Mouse (Mus musculus) kidney, adult 8-10 months (tissue): ENCODE data around the gene Ppp6r1.
A peak's percentile ranks its signal among the peaks of the same experiment; 100 is the strongest.

ENCODE experiments used
- DNase-seq, 2 experiments: peaks; one replicate each; pipeline ENCODE4 v3.0.0; 2022

Gene Ppp6r1

DNA sequence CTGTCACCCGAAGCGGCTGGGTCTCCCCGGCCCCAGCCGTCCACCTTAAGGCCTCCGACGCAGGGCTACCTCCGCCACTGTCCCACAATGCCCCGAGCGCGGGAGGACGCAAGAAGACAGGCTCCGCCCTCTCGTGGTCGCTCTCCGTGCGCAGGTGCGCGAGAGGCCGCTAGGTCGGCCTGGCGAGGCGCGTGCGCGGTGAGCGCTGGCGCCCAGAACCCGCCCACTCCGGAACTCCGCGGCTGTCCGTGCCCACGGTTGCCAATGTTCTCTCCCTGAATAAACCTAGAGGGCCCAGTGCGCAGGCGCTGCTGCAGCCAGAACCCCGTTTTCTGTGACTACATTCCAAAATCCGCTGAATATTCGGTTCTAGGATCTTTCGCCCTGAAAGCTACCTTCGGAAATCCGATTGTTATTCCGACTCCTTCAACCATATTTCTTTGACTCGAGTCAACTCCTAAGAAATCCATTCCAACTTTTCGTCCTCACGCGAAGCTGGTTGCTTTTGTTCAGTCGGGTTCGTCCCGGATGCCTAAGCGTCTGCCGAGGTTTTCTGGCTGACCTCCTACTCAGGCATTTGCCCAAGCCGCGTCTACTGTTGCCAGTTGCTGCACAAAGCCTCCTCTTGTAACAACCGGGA lies at the start of gene Ppp6r1:
Gene Ppp6r1 (minus strand): TSS at position 108 of the 640 bp plus-strand sequence.
- peak; percentile 98 for DNase-seq

DNA sequence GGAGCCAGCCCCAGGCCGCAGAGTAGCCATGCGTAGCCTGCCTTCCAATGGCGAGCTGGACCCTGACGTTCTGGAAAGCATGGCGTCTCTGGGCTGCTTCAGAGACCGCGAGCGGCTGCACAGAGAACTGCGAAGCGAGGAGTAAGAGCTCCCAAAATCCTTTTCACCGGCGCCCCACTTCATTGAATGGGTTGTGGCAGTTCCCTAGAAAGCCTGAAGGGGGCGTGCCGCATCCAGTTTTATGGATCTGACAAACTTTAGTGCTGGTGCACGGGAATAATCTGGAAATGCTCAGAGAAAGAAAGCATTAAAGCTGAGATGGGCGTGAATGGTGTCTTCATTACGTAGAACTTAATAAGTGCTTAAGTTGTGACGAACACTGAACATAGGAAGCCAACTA lies 46.3 kb upstream of the Ppp6r1 start:
- DNase-seq: peak; percentile 32 to 49

DNA sequence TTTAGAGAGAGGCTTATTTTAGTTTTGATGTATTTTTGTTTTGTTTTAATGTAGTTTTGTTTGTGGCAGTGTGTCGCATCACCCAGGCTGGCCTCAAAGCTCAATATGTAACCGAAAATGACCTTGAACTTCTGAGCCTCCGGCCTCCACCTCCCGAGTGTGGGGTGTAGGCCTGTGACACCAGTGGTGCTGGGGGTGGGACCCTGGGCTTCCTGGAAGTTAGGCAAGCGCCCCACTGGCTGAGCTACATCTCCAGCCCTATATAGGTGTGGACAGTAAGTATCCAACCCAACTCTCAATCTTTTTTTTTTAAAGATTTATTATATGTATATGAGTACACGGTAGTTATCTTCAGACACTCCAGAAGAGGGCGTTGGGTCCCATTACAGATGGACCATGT lies 44.4 kb upstream of the Ppp6r1 start:
- DNase-seq: no peak

DNA sequence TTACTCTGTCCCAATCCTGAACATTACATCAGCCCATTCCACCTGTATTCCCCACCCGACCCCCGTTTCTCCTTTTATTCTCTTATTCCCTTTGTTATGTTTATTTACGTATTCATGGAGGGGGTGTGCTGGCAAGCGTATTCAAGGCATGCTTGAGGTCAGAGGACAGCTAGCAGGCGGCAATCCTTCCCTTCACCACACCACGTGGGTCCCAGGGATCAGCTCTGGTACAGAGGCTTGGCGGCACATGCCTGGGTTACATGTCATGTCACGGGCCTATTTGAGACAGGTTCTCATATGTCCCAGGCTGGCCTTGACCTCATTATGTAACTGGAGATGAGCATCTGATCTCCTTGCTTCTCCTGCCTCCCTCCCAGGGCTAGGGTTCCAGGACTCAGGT lies 43.5 kb upstream of the Ppp6r1 start:
- DNase-seq: no peak

DNA sequence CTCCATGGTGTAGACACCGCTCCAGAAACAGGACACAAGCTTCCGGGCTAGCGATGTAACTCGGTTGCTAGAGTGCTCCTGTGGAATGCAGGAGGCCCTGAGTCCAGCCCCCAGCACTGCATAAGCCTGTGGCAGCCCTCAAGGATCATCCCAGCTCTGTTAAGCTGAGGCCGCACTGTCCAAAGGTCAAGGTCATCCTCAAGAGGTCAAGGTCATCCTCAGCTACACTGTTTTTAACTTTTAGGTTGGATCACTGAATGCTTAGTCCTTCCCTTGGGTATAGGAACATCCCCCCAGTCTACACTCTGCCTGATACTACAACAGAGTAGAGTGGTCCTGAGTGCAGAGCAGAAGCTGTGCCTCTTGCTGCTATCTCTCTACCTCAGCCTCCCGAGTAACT lies 34.2 kb upstream of the Ppp6r1 start:
- no peak for DNase-seq

DNA sequence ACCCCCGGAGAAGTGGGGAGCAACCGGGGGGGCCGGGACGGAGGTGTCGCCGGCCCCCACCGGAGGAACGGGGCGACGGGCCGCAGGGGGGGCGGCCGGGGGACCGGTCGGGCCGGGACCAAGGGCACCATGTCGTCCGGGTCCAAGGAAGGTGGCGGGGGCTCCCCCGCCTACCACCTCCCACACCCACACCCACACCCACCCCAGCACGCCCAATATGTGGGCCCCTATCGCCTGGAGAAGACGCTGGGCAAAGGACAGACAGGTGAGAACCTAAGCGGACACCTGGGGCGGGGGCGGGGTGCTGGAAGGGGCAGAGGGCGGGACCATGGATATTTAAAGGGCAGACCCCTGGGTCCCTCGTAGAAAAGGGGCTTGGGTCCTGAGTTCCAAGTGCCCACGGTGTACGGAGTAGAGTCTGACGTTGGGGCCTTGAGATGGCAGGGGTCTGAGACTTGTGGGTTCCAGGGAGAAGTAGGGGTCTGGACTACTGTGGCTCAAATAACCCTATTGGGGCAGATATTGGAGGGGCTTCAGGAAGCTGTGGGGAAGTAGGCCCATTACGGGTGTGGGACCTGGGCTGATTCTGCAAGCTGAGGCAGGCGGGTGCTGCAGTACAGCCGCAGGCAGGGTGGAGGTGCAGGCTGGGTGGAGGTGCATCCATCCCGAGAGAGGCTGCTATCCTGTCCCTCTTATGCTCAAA lies 32.3 kb upstream of the Ppp6r1 start:
- DNase-seq: no peak

DNA sequence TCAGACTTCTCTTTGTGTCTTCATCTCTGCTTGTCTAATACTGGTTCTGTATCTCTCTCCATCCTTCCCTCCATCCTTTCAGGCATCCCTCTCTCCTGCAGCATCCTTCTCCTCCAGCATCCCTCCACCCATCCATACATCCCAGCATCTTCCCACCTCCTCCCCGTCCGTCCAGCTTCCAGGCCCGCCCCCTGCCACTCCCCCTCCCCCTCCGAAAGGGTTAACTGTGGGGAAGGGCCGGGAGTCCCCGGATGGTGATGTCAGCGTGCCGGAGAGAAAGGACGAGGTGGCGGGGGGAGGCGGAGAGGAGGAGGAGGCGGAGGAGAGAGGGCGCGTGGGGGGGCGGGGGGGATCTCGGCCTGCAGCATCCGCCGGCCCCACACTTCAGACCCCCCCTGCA lies 31.6 kb upstream of the Ppp6r1 start, which contains the start of gene Brsk1:
Gene Brsk1 (plus strand): TSS at position 218 of the 400 bp plus-strand sequence.
- no peak for DNase-seq

DNA sequence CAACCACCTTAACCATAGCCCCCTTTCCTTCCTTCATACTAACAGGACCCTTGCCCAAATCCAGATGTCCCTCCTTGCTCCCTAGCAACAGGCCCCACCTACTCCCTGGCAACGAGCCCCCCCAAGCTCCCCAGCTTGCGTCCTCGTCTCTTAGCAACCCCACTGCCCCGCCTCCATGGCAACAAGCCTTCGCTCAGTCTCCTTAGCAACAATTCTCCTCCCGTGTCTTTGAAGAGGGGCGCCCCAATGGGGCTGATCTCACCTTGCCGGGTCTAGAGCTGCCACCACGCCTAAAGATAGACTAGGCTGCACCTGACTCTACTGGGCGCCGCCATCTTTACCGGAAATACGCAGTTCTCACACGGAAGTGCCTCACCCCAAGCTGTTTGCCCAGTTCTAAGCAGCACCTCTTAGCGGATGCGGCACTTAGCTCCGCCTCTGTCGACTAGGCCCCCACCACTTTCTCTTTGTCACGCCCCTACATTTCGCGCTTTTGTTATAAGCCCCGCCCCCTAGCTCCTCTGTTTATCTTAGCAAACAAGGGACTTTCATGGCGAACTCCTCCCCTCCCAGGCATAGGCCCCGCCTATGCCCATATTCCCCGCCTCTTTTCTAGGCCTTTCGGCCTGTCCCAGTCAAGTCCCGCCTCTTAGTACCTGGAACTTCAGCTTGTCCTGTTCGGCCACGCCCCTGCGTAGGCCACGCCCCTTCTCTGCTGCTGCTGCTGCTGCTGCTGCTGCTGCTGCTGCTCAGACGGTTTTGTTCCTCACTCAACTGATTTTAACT lies 26.0 kb upstream of the Ppp6r1 start, which contains the start of gene Hspbp1:
Gene Hspbp1 (minus strand): TSS at position 437 of the 786 bp plus-strand sequence.
- DNase-seq: peak; percentile 98 to 99

DNA sequence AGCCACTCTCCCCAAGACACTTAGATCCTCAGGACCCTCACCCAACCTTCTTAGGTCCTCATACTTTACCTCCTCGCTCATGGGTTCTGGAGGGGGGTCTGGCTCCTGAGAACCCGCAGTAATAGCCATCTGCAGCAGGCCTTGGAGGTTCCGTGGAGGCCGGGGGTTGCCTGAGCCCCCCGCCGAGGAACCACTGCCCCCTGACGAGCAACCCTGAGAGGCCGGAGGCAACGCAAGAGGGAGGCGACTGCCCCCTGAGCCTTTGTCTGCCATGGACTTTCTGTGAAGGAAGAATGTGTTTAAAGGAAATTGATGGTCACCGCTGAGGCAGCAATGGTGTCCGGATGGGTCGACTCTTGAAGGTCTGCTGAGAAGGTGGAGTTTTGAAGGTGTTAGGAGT lies 25.4 kb upstream of the Ppp6r1 start:
- no peak for DNase-seq

DNA sequence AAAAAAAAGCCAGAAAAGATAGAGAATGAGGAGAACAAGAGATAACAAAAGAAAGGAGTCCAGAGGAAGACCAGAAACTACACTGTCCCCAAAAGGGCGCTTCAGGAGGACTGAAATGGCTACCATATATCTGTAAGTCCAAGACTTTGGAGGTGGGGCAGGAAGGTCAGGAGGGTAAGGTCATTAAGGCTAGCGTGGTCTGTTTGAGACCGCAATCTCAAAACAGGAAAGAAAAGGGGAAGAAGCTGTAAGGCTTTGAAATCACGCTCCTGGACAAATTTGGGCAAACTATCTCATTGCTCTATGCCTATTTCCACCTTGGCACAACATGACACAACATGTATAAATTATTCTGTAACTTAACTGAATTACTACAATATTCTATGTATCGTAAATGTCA lies 24.5 kb upstream of the Ppp6r1 start:
- no peak for DNase-seq

DNA sequence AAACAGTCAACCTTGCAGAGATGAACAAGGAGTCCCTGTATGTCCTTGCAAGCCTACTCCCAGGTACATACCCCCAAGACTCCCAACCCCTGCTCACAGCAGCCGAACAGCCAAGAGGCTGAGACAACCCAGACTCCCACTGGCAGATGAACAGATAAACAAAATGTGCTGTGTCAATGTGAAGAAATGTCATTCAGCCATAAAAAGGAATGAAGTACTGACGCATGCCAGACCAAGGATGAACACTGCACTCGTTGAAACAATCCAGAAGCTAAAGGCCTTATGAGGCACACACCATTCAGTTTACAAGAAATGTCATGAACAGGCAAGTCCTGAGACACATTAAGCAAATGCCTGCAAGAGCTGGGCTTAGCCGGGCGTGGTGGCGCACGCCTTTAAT lies 16.4 kb upstream of the Ppp6r1 start:
- no peak for DNase-seq

DNA sequence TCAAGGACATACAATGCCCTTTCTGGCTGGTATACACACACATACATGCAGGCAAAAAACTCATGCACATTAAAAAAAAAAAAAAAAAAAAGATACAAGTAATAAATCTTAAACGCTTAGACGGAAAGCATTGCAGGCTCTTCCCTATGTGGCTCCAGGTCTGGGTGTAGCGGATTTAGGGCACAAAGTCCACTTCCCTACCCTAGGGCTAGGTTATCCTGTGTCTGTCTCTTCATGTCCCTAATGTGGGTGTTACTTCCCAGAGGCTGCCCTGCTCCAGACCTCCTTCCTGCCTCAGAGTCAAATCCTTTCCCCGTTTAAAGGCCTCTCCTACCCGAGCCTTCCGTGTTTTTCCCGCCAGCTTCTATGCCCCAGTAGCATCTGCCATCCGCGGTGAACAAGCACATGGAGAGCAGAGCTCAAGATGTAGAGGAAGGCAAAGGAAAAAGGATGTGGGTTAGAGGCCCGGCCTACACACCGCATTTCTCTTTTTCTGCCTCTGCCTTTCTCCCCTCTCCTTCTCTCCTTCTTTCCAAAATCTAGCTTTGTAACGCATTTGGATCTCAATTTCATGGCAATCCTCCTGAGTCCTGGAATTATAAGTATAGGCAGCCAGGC lies 15.4 kb upstream of the Ppp6r1 start:
- DNase-seq: no peak

DNA sequence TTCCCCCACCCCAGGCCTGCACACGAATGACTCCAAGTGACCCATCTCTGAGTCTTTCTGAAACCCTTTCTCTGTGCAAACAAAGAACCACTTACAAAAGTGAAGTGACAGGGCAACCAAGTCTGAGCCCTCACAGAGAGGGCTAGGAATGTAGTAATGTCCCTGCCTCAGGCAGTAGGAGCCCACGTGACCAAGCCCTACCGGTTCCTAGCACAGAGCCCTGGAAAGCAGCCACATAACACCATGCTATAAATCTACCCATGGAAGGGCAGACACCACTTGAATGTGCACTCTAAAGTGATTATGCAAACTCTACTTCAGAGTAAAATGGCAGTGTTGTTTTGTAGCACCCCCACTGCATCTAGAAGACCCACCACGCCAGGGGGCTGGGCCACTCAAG lies 13.1 kb upstream of the Ppp6r1 start:
- DNase-seq: peak; percentile 32 to 55

DNA sequence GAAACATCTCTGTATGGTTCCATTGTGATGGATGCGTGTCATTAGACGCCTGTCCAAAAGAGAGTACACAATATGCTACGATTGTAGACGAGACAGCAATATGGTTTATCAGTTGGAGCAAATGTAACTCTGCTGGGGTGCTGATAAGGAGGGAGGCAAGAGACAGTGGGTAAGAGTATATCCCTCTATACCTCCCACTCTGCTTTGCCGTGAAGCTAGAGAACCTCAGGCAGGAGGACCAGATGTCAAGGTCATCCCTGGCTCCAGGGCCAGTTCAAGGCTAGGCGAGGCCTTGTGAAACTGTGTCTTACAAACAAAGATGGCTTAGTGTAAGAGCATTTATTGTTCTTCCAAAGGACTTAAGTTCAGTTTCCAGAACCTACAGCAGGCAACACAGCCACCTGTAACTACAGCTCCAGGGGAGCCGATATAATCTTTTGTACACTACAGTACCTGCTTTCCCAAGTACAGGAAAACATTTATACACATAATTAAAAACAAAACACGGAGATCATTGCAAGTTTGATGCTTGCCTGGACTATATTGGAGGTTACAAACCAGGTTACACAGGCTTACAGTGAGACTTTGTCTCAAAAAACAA lies 11.9 kb upstream of the Ppp6r1 start:
- no peak for DNase-seq

DNA sequence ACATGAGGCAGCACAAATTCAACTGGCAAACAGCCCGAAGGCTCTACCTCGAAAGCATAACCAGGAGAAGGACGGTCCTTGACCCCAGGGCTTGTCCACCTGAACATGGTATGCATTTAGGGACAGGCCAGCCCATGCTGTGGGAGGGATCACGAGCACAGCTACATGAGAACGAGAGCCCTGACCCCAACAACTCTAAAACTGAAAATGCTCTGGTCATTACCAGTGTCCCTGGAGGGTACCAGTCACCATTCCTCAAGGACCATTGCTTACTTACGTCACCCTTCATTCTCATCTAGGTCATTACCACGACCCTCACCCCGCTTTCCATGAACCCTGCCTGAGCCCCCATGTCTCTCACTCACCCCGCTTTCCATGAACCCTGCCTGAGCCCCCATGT lies 10.3 kb upstream of the Ppp6r1 start:
- no peak for DNase-seq

DNA sequence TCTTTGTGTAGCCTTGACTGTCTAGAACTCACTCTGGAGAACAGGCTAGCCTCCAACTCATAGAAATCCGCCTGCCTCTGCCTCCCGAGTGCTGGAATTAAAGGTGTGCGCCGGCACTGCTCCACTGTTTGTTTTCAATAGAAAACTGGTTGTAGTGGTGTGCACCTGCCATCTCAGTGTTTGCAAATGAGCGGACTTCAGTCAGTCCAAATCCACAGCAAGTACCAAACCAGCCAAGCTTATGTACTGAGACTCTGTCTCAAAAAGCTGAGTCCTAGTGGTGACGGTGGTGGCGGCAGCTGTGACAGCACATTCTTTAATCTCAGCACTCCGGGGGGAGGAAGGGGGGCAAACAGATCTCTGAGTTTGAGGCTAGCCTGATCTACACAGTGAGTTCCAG lies 9.7 kb upstream of the Ppp6r1 start:
- no peak for DNase-seq

DNA sequence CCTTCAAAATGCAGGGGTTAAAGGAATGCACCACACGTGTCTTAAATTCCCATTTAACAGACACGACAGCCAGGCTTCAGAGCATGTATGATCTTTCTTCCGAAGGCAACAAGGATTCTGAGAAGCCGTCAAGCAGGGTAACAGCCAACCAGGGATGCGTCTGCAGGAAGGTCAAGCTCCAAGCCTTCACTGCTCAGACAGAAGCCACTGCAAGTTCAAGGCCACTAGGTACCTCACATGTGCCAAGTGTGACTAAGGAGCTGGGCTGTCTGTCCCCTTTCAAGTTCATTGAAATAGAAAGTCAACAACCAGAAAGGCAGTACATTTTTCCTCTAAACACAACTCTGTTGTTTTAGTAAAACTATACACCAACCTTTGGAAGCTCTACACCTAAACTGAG lies 8.1 kb upstream of the Ppp6r1 start:
- DNase-seq: no peak

DNA sequence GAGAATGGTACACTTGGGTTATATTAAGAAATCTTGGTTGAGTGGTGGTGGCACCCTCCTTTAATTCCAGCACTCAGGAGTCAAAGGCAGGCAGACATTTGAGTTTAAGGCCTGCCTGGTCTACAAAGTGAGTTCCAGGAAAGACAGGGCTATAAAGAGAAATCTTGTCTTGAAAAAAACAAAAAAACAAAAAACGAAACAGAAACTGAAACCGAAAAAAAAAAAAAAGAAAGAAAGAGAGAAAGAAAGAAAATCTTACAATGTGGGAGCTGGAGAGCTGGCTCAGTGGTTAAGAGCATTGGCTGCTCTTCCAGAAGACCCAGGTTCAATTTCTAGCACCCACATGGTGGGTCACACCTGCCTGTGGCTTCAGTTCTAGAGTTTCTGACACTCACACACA lies 4.9 kb upstream of the Ppp6r1 start:
- DNase-seq: no peak

DNA sequence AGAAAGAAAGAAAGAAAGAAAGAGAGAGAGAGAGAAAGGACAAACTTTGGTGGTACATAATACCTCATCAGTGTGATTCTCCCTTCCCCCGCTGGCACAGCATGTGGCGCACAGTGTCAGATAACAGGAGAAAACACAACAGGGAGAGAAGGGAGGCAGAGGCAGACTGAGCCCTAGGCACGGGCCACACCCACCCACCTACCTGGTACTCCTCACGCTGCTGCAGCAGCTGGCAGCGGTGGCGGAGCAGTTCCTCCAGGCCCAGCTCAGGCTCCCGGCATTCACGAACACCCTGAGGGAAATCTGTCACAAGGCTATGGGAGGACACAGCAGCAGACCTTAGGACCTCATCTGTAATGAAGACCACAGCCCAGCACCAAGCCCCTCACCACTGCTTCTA lies 4.4 kb upstream of the Ppp6r1 start:
- DNase-seq: no peak

DNA sequence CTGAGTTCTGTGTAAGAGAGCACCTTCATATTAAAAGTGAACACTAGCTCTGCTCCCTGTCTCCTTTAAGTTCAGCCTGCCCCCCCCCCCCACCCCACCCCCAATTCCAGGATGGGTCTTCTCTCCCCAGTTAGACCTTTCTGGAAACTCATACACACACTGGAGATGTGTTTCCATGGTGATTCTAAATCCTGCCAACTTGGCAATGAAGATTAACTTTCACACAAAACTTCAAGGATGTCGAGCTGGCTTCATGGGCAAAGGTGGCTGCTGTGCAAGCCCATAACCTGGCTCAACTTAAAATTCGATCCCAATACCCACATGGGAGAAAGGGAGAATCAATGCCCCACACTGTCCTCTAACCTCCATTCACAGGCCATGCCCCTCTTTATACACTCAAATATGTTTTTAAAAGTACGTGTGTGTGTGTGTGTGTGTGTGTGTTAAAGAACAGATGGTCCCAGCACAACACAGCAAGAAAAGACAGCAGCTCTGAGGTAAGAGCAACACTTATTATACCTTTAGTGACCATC lies 1.2 kb upstream of the Ppp6r1 start:
- DNase-seq: peak in 1 of 2 experiments; percentile 41

DNA sequence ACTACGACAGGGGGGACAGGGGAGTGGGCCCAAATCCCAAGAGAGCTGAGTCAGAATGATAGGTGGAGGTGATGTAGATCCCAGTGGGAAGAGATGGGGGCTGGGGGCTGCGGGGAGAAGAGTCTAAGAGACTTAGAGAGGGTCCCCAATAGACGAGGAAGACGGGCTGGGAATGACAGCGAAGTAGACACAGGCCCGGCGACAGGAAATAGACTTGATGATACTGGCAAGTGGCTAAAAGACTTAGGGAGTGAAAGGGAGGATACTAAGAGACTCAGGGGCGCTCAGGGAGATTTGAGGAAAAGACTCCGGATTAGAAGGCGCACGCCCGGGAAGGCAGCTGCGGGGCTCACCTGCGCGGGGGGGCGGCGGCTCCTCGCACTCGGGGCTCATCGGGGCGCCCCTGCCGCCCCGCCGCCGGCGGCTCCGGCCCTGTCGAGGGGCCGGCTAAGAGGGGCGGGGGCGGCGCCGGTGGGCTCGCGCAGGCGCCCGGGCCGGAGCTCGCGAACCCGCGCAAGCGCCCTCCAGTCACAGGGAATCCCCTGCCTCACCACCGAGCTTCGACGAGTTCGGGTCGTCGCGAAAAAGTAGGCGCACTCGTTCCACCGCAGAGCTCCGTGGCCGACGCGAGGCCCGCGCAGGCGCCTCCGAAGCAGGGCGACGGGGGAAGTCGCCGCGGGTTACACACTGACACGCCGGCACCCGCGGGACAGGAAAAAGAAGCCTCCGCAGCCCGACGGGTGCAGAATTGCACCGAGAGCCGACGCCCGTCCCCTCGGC lies 501 bp downstream of the Ppp6r1 start:
- DNase-seq: peak in 1 of 2 experiments; percentile 19
